Mouse (Mus musculus) layer of hippocampus, adult 2 months (tissue): ENCODE results near the gene Atxn2. TPM values are rescaled to one million over a fixed set of nuclear protein-coding genes. Genes with fewer than 3 reads are reported as not detected.

Experiments
- DNase-seq, 2 experiments: peaks; one replicate each; pipeline ENCODE4 v3.0.0; 2022; ENCODE audit warnings: low spot score in 2 of 2
- H3K27ac ChIP-seq: fragments of 200-600 bp; 2 replicates; pipeline ENCODE4 v1.8.1; 2022
- H3K4me3 ChIP-seq: fragments of 200-600 bp; 2 replicates; pipeline ENCODE4 v1.8.1; 2022; ENCODE audit warnings: mild to moderate bottlenecking
- CTCF ChIP-seq: fragments of 200-600 bp; conservative IDR thresholded peaks from 2 replicates; pipeline ENCODE4 v1.8.1; 2022; ENCODE audit warnings: antibody characterized with exemption, mild to moderate bottlenecking, moderate library complexity
- microRNA-seq, 2 experiments: library from miRNA; unstranded; fragments of <30 nt; microRNA quantifications; one replicate each; pipeline ENCODE4 v1.2.0; 2021
- total RNA-seq, 2 experiments: library from RNA; stranded (reverse); gene quantifications; 2 replicates each; pipeline ENCODE4 v1.2.3; 2021

Gene Atxn2
- total RNA-seq, 2 experiments from 2014 or later: 216 to 227 TPM

DNA sequence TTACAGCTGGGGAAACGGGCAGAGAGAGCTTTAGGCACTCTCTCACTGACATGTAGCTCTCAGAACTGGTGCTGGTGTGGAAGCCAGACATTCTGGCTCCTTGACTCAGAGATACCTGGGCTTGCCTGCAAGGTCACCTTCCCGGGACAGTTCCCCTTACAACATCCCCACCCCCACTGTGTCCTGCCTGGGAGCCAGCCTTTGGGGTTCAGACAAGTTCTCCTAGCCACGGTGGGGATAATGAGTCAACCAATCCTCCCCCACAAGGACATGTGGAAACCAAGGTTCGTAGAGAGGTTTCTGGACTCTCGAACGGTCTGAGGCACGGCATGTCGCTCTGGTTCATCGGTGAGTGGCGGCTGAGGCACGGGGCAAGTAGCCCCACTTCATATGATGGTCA lies 145.6 kb downstream of the Atxn2 start:
- Histone ChIP-seq H3K4me3 (no peak overlapping the region), H3K27ac (no peak overlapping the region)
- no peak for TF ChIP-seq CTCF
- DNase-seq: no peak

DNA sequence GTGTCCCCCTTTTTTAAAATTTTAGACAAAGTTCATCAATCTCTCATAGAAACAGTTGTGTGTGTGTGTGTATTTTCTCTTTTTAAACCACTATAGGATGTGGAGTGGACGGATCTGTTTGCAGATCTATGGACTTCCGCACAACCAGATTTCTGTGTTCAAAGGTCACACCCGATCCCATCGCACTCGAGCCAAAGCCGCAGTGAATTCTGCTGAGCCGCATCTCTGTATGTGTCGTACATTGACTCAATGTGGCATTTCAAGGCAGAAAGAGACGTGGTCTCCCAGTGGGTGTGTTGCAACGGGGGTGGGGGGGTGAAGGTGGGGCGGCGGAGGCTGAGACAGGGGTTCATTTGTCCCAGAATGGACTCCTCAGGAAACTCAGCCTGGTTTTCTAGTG lies 147.3 kb downstream of the Atxn2 start:
- no peak for TF ChIP-seq CTCF
- H3K4me3 ChIP-seq: no peak overlapping the region
- DNase-seq: no peak

DNA sequence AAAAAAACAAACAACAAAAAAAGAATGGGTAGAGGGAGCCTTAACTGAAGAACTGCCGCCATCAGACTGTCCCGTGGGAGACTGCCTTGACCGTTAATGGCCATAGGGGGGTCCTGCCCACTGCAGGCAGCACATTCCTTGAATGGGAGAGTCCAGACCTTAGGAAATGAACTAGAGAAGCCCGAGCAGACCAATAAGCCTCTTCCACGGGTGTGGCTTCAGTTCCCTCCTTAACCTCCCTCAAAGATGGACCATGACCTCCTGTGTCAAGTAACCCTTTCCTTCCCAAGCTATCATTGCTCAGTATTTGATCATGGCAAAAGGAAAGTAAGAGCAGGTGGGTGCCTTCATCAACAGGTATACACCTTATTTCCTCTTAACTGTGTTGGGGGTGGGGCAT lies 150.8 kb downstream of the Atxn2 start:
- no peak for DNase-seq
- Histone ChIP-seq H3K27ac (no peak overlapping the region), H3K4me3 (no peak overlapping the region)
- no peak for TF ChIP-seq CTCF

More for the DNA sequence above, 147.3 kb downstream of the Atxn2 start:
- no peak overlapping the region for H3K27ac ChIP-seq

DNA sequence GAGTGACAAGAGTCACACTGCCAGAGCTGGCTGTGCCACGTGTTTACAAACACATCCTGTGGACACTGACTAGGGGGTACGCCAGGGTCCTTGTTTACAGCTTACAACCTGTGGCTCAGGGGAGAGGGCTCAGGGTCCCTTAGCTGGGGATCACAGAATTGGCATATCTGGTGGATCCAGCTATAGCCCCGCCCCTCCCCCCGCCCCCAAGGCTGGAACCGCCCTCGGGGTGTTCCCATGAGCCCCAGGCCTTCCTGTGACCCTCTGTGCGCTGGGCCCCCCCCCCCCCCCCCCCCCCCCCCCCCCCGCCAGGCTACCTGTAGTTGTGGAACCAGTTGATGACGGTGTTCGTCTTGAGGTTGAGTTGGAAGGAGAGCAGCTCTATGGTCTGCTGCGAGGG lies 153.2 kb downstream of the Atxn2 start:
- H3K4me3 ChIP-seq: no peak overlapping the region
- no peak overlapping the region for H3K27ac ChIP-seq
- no peak for TF ChIP-seq CTCF
- no peak for DNase-seq

Small RNA genes within 50 kb of the gene (microRNA-seq; reads per million reads assigned to microRNA genes)
- 4.8 to 5.9 reads per million in 2 experiments for gene Mir7031

Other genes with a start within 250 kb of the Atxn2 start
- not detected for gene Adam1b, start 207.9 kb upstream of the Atxn2 start, total RNA-seq
- 10 to 100 TPM; 17.7 to 22.9 TPM for gene Adam1a, start 165.9 kb upstream of the Atxn2 start, total RNA-seq
- gene Gm42878, start 165.9 kb upstream of the Atxn2 start, total RNA-seq: not detected
- 10 to 100 TPM; 68.1 to 76.2 TPM for gene Mapkapk5, start 165.4 kb upstream of the Atxn2 start, total RNA-seq
- gene Aldh2, start 117.5 kb upstream of the Atxn2 start, total RNA-seq: 100 to 1,000 TPM; 125 to 134 TPM
- gene Acad12, start 92.4 kb upstream of the Atxn2 start, total RNA-seq: 1 to 10 TPM; 5.5 to 6.8 TPM
- gene Acad10, start 50.8 kb upstream of the Atxn2 start, total RNA-seq: 1 to 10 TPM; 4.2 to 4.3 TPM
- gene Brap, start 50.8 kb upstream of the Atxn2 start, total RNA-seq: 10 to 100 TPM; 67.8 to 68.4 TPM
- gene Sh2b3, start 126.3 kb downstream of the Atxn2 start, total RNA-seq: 10 to 100 TPM; 19.9 to 21.6 TPM
- 1 to 10 TPM; 8.3 to 8.8 TPM for gene Pheta1, start 137.6 kb downstream of the Atxn2 start, total RNA-seq